Mouse (Mus musculus): ENCODE data around the gene Sdsl. TPM values are rescaled to one million over a fixed set of nuclear protein-coding genes. Genes with fewer than 3 reads are reported as not detected.
A peak's percentile ranks its signal among the peaks of the same experiment; 100 is the strongest.

The Sdsl gene
- polyA plus RNA-seq, 1 experiment = not detected

DNA sequence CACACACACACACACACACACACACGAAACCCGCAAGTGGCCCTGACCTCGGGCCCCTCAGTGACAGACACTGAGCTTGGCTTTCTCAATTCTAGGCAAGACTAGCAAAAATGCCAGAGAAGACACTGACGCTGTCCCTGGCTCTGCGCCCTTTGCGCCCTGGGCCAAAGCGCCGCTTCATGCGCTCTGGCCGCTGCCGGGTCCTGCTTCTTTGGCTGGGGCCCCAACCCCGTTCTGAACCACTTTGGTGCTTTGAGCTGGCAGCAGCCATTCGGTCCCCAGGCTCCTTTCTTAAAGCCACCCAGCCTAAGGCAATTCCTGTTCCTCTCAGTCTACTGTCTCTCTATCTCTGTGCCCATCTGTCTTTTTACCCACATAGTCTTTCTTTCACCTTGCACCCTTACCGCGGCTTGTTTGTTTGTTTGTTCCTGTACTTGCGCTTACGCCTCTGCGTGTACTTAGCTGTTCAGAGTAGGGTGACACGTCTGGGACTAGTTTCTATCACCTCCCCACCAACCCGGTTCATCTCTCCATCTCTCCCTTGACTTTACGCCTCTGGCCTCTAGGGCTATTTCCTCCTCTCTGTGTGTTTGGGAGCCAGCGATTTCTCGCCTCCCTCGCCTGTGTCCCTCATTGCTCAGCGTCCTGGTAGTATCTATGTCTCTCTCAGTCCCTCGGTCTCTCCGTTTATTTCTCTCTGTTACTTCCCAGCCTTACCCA lies 33.5 kb downstream of the Sdsl start:
- Histone ChIP-seq H3K4me3 (ENCODE audit: insufficient read depth, low read length) (no peak overlapping the region), H3K27ac (ENCODE audit: insufficient read depth, low read depth, low read length) (no peak overlapping the region), H3K4me1 (ENCODE audit: control insufficient read depth, insufficient read depth, low read length) (peaks cover 6% of the 10 kb centered on the region)
- TF ChIP-seq POLR2A (IDR thresholded peaks at IDR 0.05; ENCODE audit: borderline replicate concordance, low read depth, low read length) = no peak
- no peak for TF ChIP-seq CTCF (IDR thresholded peaks at IDR 0.05; ENCODE audit: low read depth, low read length)

GRCm38 (mm10) chr5:120438469-120438868 lies 34.1 kb downstream of the Sdsl start:
- TF ChIP-seq CTCF (IDR thresholded peaks at IDR 0.05; ENCODE audit: low read depth, low read length) (no peak), POLR2A (IDR thresholded peaks at IDR 0.05; ENCODE audit: borderline replicate concordance, low read depth, low read length) (no peak)
- no peaks in the 10 kb centered on the region; the same call in 1 of the 2 replicates for H3K4me1 ChIP-seq (ENCODE audit: control insufficient read depth, insufficient read depth, low read length)

GRCm38 (mm10) chr5:120437986-120438385 lies 34.6 kb downstream of the Sdsl start:
- H3K27ac ChIP-seq (ENCODE audit: insufficient read depth, low read depth, low read length) = no peak overlapping the region
- no peaks in the 10 kb centered on the region for H3K4me1 ChIP-seq (ENCODE audit: control insufficient read depth, insufficient read depth, low read length)
- no peak overlapping the region for H3K4me3 ChIP-seq (ENCODE audit: insufficient read depth, low read length)
- TF ChIP-seq CTCF (IDR thresholded peaks at IDR 0.05; ENCODE audit: low read depth, low read length) (no peak), POLR2A (IDR thresholded peaks at IDR 0.05; ENCODE audit: borderline replicate concordance, low read depth, low read length) (no peak)

More at GRCm38 (mm10) chr5:120438469-120438868, 34.1 kb downstream of the Sdsl start:
- Histone ChIP-seq H3K27ac (ENCODE audit: insufficient read depth, low read depth, low read length) (no peak overlapping the region), H3K4me3 (ENCODE audit: insufficient read depth, low read length) (no peak overlapping the region)

DNA sequence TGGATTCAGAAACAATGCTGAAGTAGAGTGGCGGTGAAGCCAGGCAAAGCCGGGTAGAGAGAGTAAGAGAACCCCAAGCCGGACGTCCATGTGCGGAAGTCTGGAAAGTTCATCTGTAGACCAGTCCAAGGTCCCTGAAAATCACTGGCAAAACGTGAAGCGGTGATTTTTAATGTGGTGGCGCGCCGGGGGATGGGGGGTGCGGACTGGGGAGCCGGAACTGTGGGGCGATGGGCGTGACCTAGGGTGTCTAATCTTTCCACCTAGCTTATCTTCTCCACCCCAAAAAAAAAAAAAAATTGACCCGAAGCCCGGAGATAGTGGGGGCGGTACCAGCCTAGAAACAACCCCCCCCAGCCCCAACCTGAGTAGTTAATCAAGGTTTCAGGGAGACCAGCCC lies 35.1 kb downstream of the Sdsl start:
- no peak overlapping the region for H3K4me3 ChIP-seq (ENCODE audit: insufficient read depth, low read length)
- TF ChIP-seq POLR2A (IDR thresholded peaks at IDR 0.05; ENCODE audit: borderline replicate concordance, low read depth, low read length) (no peak), CTCF (IDR thresholded peaks at IDR 0.05; ENCODE audit: low read depth, low read length) (no peak)
- no peak overlapping the region for H3K27ac ChIP-seq (ENCODE audit: insufficient read depth, low read depth, low read length)
- no peaks in the 10 kb centered on the region for H3K4me1 ChIP-seq (ENCODE audit: control insufficient read depth, insufficient read depth, low read length)

GRCm38 (mm10) chr5:120436885-120437495 lies 35.6 kb downstream of the Sdsl start:
- H3K4me1 ChIP-seq (ENCODE audit: control insufficient read depth, insufficient read depth, low read length) = no peaks in the 10 kb centered on the region
- no peak for TF ChIP-seq CTCF (IDR thresholded peaks at IDR 0.05; ENCODE audit: low read depth, low read length)
- TF ChIP-seq POLR2A (IDR thresholded peaks at IDR 0.05; ENCODE audit: borderline replicate concordance, low read depth, low read length) = no peak
- no peak overlapping the region for H3K27ac ChIP-seq (ENCODE audit: insufficient read depth, low read depth, low read length)
- H3K4me3 ChIP-seq (ENCODE audit: insufficient read depth, low read length) = no peak overlapping the region

DNA sequence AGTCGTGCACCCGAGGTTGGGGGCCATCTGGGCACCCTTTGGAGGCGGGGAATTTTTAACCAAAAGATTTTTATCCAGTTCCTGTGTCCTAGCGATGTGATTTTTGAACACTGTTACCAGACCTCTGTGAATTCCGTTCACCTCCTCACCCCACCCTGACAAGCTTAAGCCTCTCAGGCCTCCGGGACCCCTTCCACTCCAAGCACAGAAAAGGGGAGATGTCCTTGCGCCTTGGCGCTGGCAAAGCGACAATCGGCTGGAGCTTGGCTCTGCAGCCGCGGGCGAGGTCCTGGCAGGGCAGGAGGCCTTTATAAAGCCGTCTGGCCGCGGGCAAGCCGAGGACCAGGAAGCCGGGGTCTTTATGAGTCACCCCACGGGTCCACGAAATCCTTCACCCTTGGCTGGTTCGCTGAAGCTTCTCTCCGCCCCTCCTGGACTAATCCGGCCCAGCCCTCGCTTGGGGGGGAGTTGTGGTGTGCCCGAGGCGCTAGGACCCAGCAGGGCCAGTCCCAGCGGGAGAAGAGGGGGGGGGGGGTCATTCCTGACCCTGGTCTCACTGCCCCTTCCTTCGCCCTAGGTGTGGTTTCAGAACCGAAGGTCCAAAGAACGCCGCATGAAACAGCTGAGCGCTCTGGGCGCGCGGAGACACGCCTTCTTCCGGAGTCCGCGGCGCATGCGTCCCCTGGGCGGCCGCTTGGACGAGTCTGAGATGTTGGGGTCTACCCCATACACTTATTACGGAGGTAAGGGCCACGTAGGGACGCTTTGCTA lies 36.7 kb downstream of the Sdsl start:
- no peak overlapping the region for H3K27ac ChIP-seq (ENCODE audit: insufficient read depth, low read depth, low read length)
- no peak for TF ChIP-seq CTCF (IDR thresholded peaks at IDR 0.05; ENCODE audit: low read depth, low read length)
- TF ChIP-seq POLR2A (IDR thresholded peaks at IDR 0.05; ENCODE audit: borderline replicate concordance, low read depth, low read length) = no peak
- H3K4me3 ChIP-seq (ENCODE audit: insufficient read depth, low read length) = peak overlapping the region; percentile 34
- H3K4me1 ChIP-seq (ENCODE audit: control insufficient read depth, insufficient read depth, low read length) = no peaks in the 10 kb centered on the region

DNA sequence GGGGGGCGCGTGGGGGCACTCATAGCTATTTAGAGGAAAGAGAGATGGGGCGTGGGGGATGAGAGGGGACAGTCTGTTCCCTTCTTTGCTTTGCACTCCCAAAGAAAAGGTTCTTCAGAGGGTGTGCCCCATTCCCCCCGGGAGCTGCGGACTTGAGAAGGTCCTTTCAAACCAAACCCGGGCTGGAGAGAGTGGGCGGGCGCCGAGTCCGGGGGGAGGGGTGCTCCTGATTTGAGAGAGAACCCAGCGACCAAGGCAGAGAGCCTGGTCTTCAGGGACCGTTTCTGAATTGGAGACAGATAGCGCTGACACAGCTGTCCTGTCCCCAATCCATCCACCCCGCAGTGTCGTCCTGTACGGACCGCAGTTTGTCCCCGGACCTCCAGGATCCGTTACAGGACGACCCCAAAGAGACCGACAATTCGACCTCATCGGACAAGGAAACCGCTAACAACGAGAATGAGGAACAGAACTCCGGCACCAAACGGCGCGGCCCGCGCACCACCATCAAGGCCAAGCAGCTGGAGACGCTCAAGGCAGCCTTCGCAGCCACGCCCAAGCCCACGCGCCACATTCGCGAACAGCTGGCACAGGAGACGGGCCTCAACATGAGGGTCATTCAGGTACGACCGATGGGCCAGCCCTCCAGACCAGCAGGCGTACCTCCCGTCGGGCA lies 37.5 kb downstream of the Sdsl start:
- H3K27ac ChIP-seq (ENCODE audit: insufficient read depth, low read depth, low read length) = no peak overlapping the region
- TF ChIP-seq POLR2A (IDR thresholded peaks at IDR 0.05; ENCODE audit: borderline replicate concordance, low read depth, low read length) (no peak), CTCF (IDR thresholded peaks at IDR 0.05; ENCODE audit: low read depth, low read length) (no peak)
- H3K4me1 ChIP-seq (ENCODE audit: control insufficient read depth, insufficient read depth, low read length) = no peaks in the 10 kb centered on the region
- no peak overlapping the region for H3K4me3 ChIP-seq (ENCODE audit: insufficient read depth, low read length)

DNA sequence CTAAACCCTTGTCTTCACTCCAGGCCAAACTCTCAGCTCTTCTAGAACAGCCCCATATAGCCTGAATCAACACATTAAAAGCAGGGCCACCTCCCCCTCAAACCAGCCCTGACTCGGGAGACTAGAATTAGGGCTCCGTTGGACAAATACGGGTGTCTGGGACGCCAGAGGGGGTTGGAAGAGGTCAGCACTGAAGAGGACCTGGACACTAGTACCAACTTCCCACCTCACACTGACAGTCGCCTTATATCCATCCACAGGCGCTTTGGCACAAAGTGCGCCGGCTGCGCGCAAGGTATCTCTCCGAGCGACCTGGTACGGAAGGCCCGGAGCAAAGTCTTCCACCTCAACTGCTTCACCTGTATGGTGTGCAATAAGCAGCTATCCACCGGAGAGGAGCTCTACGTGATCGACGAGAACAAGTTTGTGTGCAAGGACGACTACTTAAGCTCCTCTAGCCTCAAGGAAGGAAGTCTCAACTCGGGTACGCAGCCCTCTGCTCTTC lies 38.3 kb downstream of the Sdsl start:
- TF ChIP-seq POLR2A (IDR thresholded peaks at IDR 0.05; ENCODE audit: borderline replicate concordance, low read depth, low read length) (no peak), CTCF (IDR thresholded peaks at IDR 0.05; ENCODE audit: low read depth, low read length) (no peak)
- Histone ChIP-seq H3K27ac (ENCODE audit: insufficient read depth, low read depth, low read length) (no peak overlapping the region), H3K4me3 (ENCODE audit: insufficient read depth, low read length) (no peak overlapping the region), H3K4me1 (ENCODE audit: control insufficient read depth, insufficient read depth, low read length) (no peaks in the 10 kb centered on the region)

- H3K4me3 ChIP-seq (ENCODE audit: insufficient read depth, low read length) = no peak overlapping the region
- H3K27ac ChIP-seq (ENCODE audit: insufficient read depth, low read depth, low read length) = no peak overlapping the region
- H3K4me1 ChIP-seq (ENCODE audit: control insufficient read depth, insufficient read depth, low read length) = no peaks in the 10 kb centered on the region
- no peak for TF ChIP-seq CTCF (IDR thresholded peaks at IDR 0.05; ENCODE audit: low read depth, low read length)
- TF ChIP-seq POLR2A (IDR thresholded peaks at IDR 0.05; ENCODE audit: borderline replicate concordance, low read depth, low read length) = no peak
Observed at GRCm38 (mm10) chr5:120433135-120433760, 39.4 kb downstream of the Sdsl start.

Data from bone marrow macrophage, adult 2 months (primary cell).